Mouse (Mus musculus): ENCODE measurements around the gene Ms4a6c.
A peak's percentile ranks its signal among the peaks of the same experiment; 100 is the strongest.

The Ms4a6c gene

GRCm38 (mm10) chr19:11504857-11505256 lies 35.7 kb downstream of the Ms4a6c start:
- no peak for DNase-seq

GRCm38 (mm10) chr19:11513458-11513857 lies 44.3 kb downstream of the Ms4a6c start:
- DNase-seq, result no peak

- DNase-seq, result no peak
Measured at GRCm38 (mm10) chr19:11516246-11516645, 47.1 kb downstream of the Ms4a6c start, which contains the start of gene Ms4a6b. Gene Ms4a6b (plus strand): TSS chr19:11516512.

GRCm38 (mm10) chr19:11516845-11517244 lies 47.7 kb downstream of the Ms4a6c start:
- DNase-seq, result peak; percentile 68

- peak; percentile 30 for DNase-seq
Measured at GRCm38 (mm10) chr19:11517373-11517772, 48.2 kb downstream of the Ms4a6c start.

GRCm38 (mm10) chr19:11518356-11518755 lies 49.2 kb downstream of the Ms4a6c start:
- peak; percentile 43 for DNase-seq

- DNase-seq, result no peak
Measured at GRCm38 (mm10) chr19:11520146-11520545, 51.0 kb downstream of the Ms4a6c start.

Data from thymus, postnatal 25 days (tissue).